Mouse (Mus musculus): ENCODE measurements at regions not wholly inside any gene's neighbourhood (a gene's known extent, or its start where the extent isn't known, plus 50 kb on each side); places are given as distances from the start of the nearest gene placed in this dataset.

GRCm38 (mm10) chr13:37586511-37586910, 191.7 kb upstream of the Rreb1 start:
- H3K4me3 ChIP-seq = no peak overlapping the region
- H3K36me3 ChIP-seq = no peaks in the 10 kb centered on the region
- no peak overlapping the region for H3K9ac ChIP-seq
- no peaks in the 10 kb centered on the region for H3K9me3 ChIP-seq (replicated peaks)
- no peak for ATAC-seq (ENCODE audit: low FRiP score)
- H3K27me3 ChIP-seq = no peaks in the 10 kb centered on the region
- 65% methylated on average over 4 of the region's 4 CpGs for WGBS
- H3K4me1 ChIP-seq = no peaks in the 10 kb centered on the region
- no peak overlapping the region for H3K4me2 ChIP-seq (replicated peaks)
- H3K27ac ChIP-seq = no peak overlapping the region

GRCm38 (mm10) chr13:37587911-37588310, 190.3 kb upstream of the Rreb1 start:
- no peaks in the 10 kb centered on the region for H3K36me3 ChIP-seq
- whole genome bisulfite sequencing = 90% methylated on average over 3 of the region's 3 CpGs
- no peak overlapping the region for H3K4me3 ChIP-seq
- H3K9ac ChIP-seq = no peak overlapping the region
- no peak overlapping the region for H3K4me2 ChIP-seq (replicated peaks)
- H3K9me3 ChIP-seq (replicated peaks) = no peaks in the 10 kb centered on the region
- no peak overlapping the region for H3K27ac ChIP-seq
- no peaks in the 10 kb centered on the region for H3K4me1 ChIP-seq
- H3K27me3 ChIP-seq = no peaks in the 10 kb centered on the region
- no peak for ATAC-seq (ENCODE audit: low FRiP score)

DNA sequence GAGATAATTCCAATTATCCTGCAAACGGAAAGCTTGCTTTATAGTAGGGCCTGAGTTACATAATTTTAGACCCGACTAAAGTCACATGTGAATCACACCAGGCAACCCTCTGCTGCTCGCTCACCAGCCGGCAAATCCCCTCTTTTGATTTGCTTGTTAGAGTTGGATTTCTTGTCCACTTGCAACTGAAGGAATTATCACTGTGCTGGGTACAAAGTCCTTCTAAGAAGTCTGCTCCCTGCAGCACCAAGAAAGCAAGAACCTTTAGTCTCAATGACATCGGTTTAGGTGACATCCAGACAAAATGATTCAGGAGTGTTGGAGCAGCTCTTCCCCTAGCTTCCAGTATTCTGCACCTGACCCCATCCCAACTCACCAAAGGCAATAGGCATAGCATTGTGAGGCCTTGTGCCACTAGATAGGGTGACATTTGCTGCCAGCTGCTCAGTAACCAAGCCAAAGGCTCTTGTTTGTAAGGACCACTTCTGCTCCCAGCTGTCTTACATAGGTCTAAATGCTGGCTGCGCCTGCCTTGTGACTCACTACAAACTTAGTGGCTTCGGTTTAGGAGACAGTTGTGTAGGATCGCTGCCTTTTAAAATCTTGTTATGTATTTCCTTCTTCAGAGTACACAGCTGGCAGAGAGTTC, 189.5 kb upstream of the Rreb1 start:
- Histone ChIP-seq H3K4me1 (no peaks in the 10 kb centered on the region), H3K9me3 (replicated peaks) (no peaks in the 10 kb centered on the region), H3K27ac (no peak overlapping the region), H3K36me3 (no peaks in the 10 kb centered on the region), H3K27me3 (no peaks in the 10 kb centered on the region), H3K9ac (no peak overlapping the region), H3K4me2 (replicated peaks) (no peak overlapping the region), H3K4me3 (no peak overlapping the region)
- ATAC-seq (ENCODE audit: low FRiP score) = no peak
- 89% methylated on average over 8 of the region's 8 CpGs for WGBS

GRCm38 (mm10) chr13:37592149-37592548, 186.1 kb upstream of the Rreb1 start:
- Histone ChIP-seq H3K4me3 (no peak overlapping the region), H3K27me3 (no peaks in the 10 kb centered on the region), H3K4me2 (replicated peaks) (no peak overlapping the region), H3K36me3 (no peaks in the 10 kb centered on the region), H3K4me1 (no peaks in the 10 kb centered on the region), H3K27ac (no peak overlapping the region), H3K9me3 (replicated peaks) (no peaks in the 10 kb centered on the region), H3K9ac (no peak overlapping the region)
- WGBS = 76% methylated on average over 5 of the region's 5 CpGs
- ATAC-seq (ENCODE audit: low FRiP score) = no peak

DNA sequence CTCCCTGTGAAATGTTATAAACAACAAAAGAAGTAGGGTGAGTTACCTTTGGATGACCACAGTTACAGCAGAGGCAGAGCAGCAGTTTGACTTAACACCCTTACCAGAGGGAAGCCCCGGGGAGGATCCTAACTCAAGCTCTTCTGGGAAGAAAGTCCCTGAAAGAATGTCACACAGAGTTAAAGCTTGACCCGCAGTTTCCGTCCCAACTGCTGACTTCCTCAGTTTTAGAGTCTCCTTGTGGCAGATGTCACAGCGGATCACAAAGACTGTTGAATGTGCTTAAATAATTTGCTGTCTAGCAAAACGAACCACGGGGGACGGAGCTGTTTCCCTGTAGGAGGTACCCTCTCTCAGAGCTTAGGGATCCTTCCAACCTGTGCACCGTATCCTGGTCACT, 183.0 kb upstream of the Rreb1 start:
- no peaks in the 10 kb centered on the region for H3K36me3 ChIP-seq
- 40% methylated on average over 8 of the region's 8 CpGs for WGBS
- H3K4me3 ChIP-seq = no peak overlapping the region
- H3K27me3 ChIP-seq = no peaks in the 10 kb centered on the region
- H3K9me3 ChIP-seq (replicated peaks) = no peaks in the 10 kb centered on the region
- ATAC-seq (ENCODE audit: low FRiP score) = no peak
- H3K4me2 ChIP-seq (replicated peaks) = no peak overlapping the region
- no peaks in the 10 kb centered on the region for H3K4me1 ChIP-seq
- no peak overlapping the region for H3K27ac ChIP-seq
- H3K9ac ChIP-seq = no peak overlapping the region

GRCm38 (mm10) chr13:37597575-37597974, 180.6 kb upstream of the Rreb1 start:
- H3K36me3 ChIP-seq = no peaks in the 10 kb centered on the region
- no peak overlapping the region for H3K4me2 ChIP-seq (replicated peaks)
- H3K27me3 ChIP-seq = no peaks in the 10 kb centered on the region
- no peak overlapping the region for H3K4me3 ChIP-seq
- 75% methylated on average over 8 of the region's 8 CpGs for whole genome bisulfite sequencing
- H3K9me3 ChIP-seq (replicated peaks) = no peaks in the 10 kb centered on the region
- no peak overlapping the region for H3K27ac ChIP-seq
- no peak overlapping the region for H3K9ac ChIP-seq
- ATAC-seq (ENCODE audit: low FRiP score) = no peak
- no peaks in the 10 kb centered on the region for H3K4me1 ChIP-seq

- Histone ChIP-seq H3K4me1 (no peaks in the 10 kb centered on the region), H3K4me3 (no peak overlapping the region), H3K9ac (no peak overlapping the region), H3K9me3 (replicated peaks) (no peaks in the 10 kb centered on the region), H3K36me3 (no peaks in the 10 kb centered on the region), H3K4me2 (replicated peaks) (no peak overlapping the region), H3K27me3 (no peaks in the 10 kb centered on the region), H3K27ac (no peak overlapping the region)
- no peak for ATAC-seq (ENCODE audit: low FRiP score)
- WGBS = 83% methylated on average over 10 of the region's 10 CpGs
Measured at GRCm38 (mm10) chr13:37598165-37598775, 179.9 kb upstream of the Rreb1 start.

- no peak for ATAC-seq (ENCODE audit: low FRiP score)
- H3K27me3 ChIP-seq = no peaks in the 10 kb centered on the region
- no peak overlapping the region for H3K9ac ChIP-seq
- H3K4me3 ChIP-seq = no peak overlapping the region
- 94% methylated on average over 1 of the region's 1 CpGs for whole genome bisulfite sequencing
- H3K27ac ChIP-seq = no peak overlapping the region
- no peaks in the 10 kb centered on the region for H3K36me3 ChIP-seq
- no peaks in the 10 kb centered on the region for H3K4me1 ChIP-seq
- no peak overlapping the region for H3K4me2 ChIP-seq (replicated peaks)
- H3K9me3 ChIP-seq (replicated peaks) = no peaks in the 10 kb centered on the region
Measured at GRCm38 (mm10) chr13:37599679-37600078, 178.5 kb upstream of the Rreb1 start.

- no peaks in the 10 kb centered on the region for H3K27me3 ChIP-seq
- no peaks in the 10 kb centered on the region for H3K4me1 ChIP-seq
- 89% methylated on average over 9 of the region's 9 CpGs for WGBS
- no peak overlapping the region for H3K4me3 ChIP-seq
- H3K4me2 ChIP-seq (replicated peaks) = no peak overlapping the region
- H3K36me3 ChIP-seq = no peaks in the 10 kb centered on the region
- H3K9ac ChIP-seq = no peak overlapping the region
- no peak overlapping the region for H3K27ac ChIP-seq
- H3K9me3 ChIP-seq (replicated peaks) = no peaks in the 10 kb centered on the region
- ATAC-seq (ENCODE audit: low FRiP score) = no peak
Measured at GRCm38 (mm10) chr13:37600172-37600571, 178.0 kb upstream of the Rreb1 start.

- no peak for ATAC-seq (ENCODE audit: low FRiP score)
- WGBS = 69% methylated on average over 7 of the region's 7 CpGs
- Histone ChIP-seq H3K4me3 (no peak overlapping the region), H3K9me3 (replicated peaks) (no peaks in the 10 kb centered on the region), H3K27ac (no peak overlapping the region), H3K36me3 (no peaks in the 10 kb centered on the region), H3K4me2 (replicated peaks) (no peak overlapping the region), H3K9ac (no peak overlapping the region), H3K27me3 (no peaks in the 10 kb centered on the region), H3K4me1 (no peaks in the 10 kb centered on the region)
Measured at GRCm38 (mm10) chr13:37601068-37601467, 177.1 kb upstream of the Rreb1 start.

DNA sequence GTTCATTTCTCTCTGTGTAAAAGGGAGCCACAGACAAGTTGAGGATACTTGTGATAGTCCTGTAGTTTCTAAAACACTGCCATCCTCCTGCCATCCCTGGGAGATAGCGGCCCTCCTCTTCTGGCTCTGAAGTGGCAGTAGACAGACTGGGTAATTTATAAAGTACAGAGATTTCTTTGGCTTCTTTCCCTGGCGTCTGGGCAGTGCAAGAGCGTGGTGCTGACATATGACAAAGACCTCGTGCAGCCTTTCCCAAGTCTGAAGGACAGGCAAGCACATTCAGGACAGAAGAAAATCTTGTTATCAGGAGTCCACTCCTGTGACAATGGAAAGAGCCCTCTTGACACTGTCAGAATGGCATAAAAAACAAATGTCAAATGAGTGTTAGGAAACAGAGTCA, 175.9 kb upstream of the Rreb1 start:
- no peak overlapping the region for H3K27ac ChIP-seq
- no peaks in the 10 kb centered on the region for H3K27me3 ChIP-seq
- WGBS = 85% methylated on average over 4 of the region's 4 CpGs
- H3K4me1 ChIP-seq = no peaks in the 10 kb centered on the region
- no peaks in the 10 kb centered on the region for H3K36me3 ChIP-seq
- no peak for ATAC-seq (ENCODE audit: low FRiP score)
- H3K9ac ChIP-seq = no peak overlapping the region
- no peak overlapping the region for H3K4me3 ChIP-seq
- no peak overlapping the region for H3K4me2 ChIP-seq (replicated peaks)
- no peaks in the 10 kb centered on the region for H3K9me3 ChIP-seq (replicated peaks)

DNA sequence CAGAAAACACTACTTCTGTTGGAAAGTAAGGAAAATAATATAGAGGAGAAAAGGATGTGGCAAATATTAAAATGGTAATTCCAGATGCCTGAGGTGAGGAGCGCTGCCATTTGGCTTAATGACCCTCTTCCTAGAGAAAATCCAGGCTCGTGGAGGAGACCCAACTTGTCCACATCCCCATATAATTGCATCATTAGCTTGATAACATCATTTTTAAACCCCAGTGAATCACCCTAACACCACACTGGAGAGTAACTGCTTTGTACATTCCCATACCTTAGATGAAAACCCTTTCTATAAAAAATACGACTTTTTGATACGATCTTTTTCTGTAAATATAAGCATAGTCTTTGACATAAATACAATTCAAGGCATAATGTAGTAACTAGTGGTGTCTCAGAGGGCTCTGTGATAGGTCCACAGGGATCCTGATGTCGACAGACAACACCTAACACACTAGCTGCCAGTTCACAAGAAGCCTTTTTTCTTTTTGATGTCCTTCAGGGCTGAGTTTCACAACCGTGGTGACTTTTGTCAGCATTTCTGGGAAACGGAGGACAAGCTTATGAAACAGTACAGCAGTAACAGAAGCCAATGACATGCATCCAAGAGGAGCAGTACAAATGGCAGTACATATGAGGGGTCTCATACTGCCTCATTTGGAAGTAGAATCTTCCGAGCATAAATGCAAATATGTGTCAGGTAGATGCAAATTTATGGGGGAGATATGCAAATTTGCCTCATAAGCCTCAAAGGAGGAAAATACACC, 174.8 kb upstream of the Rreb1 start:
- 78% methylated on average over 8 of the region's 8 CpGs for WGBS
- H3K27ac ChIP-seq = no peak overlapping the region
- no peak overlapping the region for H3K9ac ChIP-seq
- H3K4me1 ChIP-seq = no peaks in the 10 kb centered on the region
- H3K27me3 ChIP-seq = no peaks in the 10 kb centered on the region
- H3K36me3 ChIP-seq = no peaks in the 10 kb centered on the region
- H3K9me3 ChIP-seq (replicated peaks) = no peaks in the 10 kb centered on the region
- H3K4me3 ChIP-seq = no peak overlapping the region
- no peak for ATAC-seq (ENCODE audit: low FRiP score)
- H3K4me2 ChIP-seq (replicated peaks) = no peak overlapping the region

DNA sequence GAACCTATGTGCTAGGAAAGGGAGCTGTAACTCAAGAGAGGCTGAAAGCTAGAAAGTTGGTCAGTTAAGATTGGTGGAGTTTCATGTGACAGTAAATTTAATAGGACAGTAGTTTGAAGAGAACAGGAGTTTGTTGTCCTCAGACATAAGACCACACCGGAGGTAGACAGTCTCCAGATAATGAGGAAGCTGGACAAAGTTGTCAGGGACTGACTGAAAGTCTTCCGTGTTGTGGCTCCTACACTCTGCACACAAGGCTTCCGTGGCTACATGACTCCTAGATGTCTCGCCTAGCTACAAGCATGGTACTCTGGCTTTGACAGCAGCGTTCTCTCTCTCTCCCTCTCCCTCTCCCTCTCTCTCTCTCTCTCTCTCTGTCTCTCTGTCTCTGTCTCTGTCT, 171.9 kb upstream of the Rreb1 start:
- Histone ChIP-seq H3K4me3 (no peak overlapping the region), H3K9ac (no peak overlapping the region), H3K36me3 (no peaks in the 10 kb centered on the region), H3K27ac (no peak overlapping the region), H3K4me1 (no peaks in the 10 kb centered on the region), H3K9me3 (replicated peaks) (no peaks in the 10 kb centered on the region), H3K4me2 (replicated peaks) (no peak overlapping the region), H3K27me3 (no peaks in the 10 kb centered on the region)
- ATAC-seq (ENCODE audit: low FRiP score) = no peak
- 90% methylated on average over 5 of the region's 5 CpGs for WGBS
